Mouse (Mus musculus): ENCODE results near the gene Ccdc141. TPM values are rescaled to one million over a fixed set of nuclear protein-coding genes. Genes with fewer than 3 reads are reported as not detected.

Gene Ccdc141
- polyA plus RNA-seq, 1 experiment from 2014 or later: 31.9 TPM

GRCm38 (mm10) chr2:76983601-76984000 is 186.8 kb downstream of the Ccdc141 start:
- ATAC-seq: no peak
- H3K4me2 ChIP-seq (replicated peaks; ENCODE audit: low read depth, low read length): no peak overlapping the region
- H3K4me3 ChIP-seq (ENCODE audit: low read depth, low read length): no peak overlapping the region
- 25% methylated on average over 5 of the region's 5 CpGs for WGBS
- H3K9ac ChIP-seq (replicated peaks; ENCODE audit: low read depth): no peak overlapping the region
- H3K36me3 ChIP-seq (ENCODE audit: insufficient read depth, low read length): no peaks in the 10 kb centered on the region
- H3K27ac ChIP-seq (ENCODE audit: low read length): no peak overlapping the region
- TF ChIP-seq CTCF (IDR thresholded peaks at IDR 0.05) (no peak), EP300 (IDR thresholded peaks at IDR 0.05) (no peak)
- no peaks in the 10 kb centered on the region for H3K4me1 ChIP-seq (ENCODE audit: insufficient read depth, low read depth, low read length)
- H3K27me3 ChIP-seq (replicated peaks; ENCODE audit: insufficient read depth, low read length): no peaks in the 10 kb centered on the region
- DNase-seq (ENCODE audit: low spot score): no peak
- H3K9me3 ChIP-seq (ENCODE audit: low read length): no peaks in the 10 kb centered on the region

- TF ChIP-seq EP300 (IDR thresholded peaks at IDR 0.05) (no peak), CTCF (IDR thresholded peaks at IDR 0.05) (no peak)
- Histone ChIP-seq H3K4me3 (ENCODE audit: low read depth, low read length) (no peak within 1 kb of the TSS), H3K9ac (replicated peaks; ENCODE audit: low read depth) (no peak within 1 kb of the TSS), H3K9me3 (ENCODE audit: low read length) (no peaks in the 10 kb centered on the region), H3K27ac (ENCODE audit: low read length) (no peak within 1 kb of the TSS), H3K36me3 (ENCODE audit: insufficient read depth, low read length) (no peaks in the 10 kb centered on the region), H3K4me1 (ENCODE audit: insufficient read depth, low read depth, low read length) (no peaks in the 10 kb centered on the region), H3K27me3 (replicated peaks; ENCODE audit: insufficient read depth, low read length) (no peaks in the 10 kb centered on the region), H3K4me2 (replicated peaks; ENCODE audit: low read depth, low read length) (no peak within 1 kb of the TSS)
- ATAC-seq: no peak
- DNase-seq (ENCODE audit: low spot score): no peak
- 74% methylated on average over 18 of the region's 18 CpGs for WGBS
Observed at GRCm38 (mm10) chr2:76982391-76983145, 187.9 kb downstream of the Ccdc141 start, which contains the start of gene Ttn. Gene Ttn, minus strand, starts transcription at chr2:76982547.

GRCm38 (mm10) chr2:76981717-76982116 is 188.7 kb downstream of the Ccdc141 start:
- H3K27ac ChIP-seq (ENCODE audit: low read length): no peak overlapping the region
- no peak for DNase-seq (ENCODE audit: low spot score)
- no peak for ATAC-seq
- 56% methylated on average over 5 of the region's 5 CpGs for WGBS
- H3K4me2 ChIP-seq (replicated peaks; ENCODE audit: low read depth, low read length): no peak overlapping the region
- no peaks in the 10 kb centered on the region for H3K4me1 ChIP-seq (ENCODE audit: insufficient read depth, low read depth, low read length)
- no peak overlapping the region for H3K9ac ChIP-seq (replicated peaks; ENCODE audit: low read depth)
- TF ChIP-seq CTCF (IDR thresholded peaks at IDR 0.05) (no peak), EP300 (IDR thresholded peaks at IDR 0.05) (no peak)
- no peaks in the 10 kb centered on the region for H3K36me3 ChIP-seq (ENCODE audit: insufficient read depth, low read length)
- no peak overlapping the region for H3K4me3 ChIP-seq (ENCODE audit: low read depth, low read length)
- H3K27me3 ChIP-seq (replicated peaks; ENCODE audit: insufficient read depth, low read length): no peaks in the 10 kb centered on the region
- H3K9me3 ChIP-seq (ENCODE audit: low read length): no peaks in the 10 kb centered on the region

GRCm38 (mm10) chr2:76980146-76980545 is 190.3 kb downstream of the Ccdc141 start:
- Histone ChIP-seq H3K36me3 (ENCODE audit: insufficient read depth, low read length) (no peaks in the 10 kb centered on the region), H3K27ac (ENCODE audit: low read length) (no peak overlapping the region), H3K9me3 (ENCODE audit: low read length) (no peaks in the 10 kb centered on the region), H3K9ac (replicated peaks; ENCODE audit: low read depth) (no peak overlapping the region), H3K4me2 (replicated peaks; ENCODE audit: low read depth, low read length) (no peak overlapping the region), H3K4me1 (ENCODE audit: insufficient read depth, low read depth, low read length) (no peaks in the 10 kb centered on the region), H3K27me3 (replicated peaks; ENCODE audit: insufficient read depth, low read length) (no peaks in the 10 kb centered on the region), H3K4me3 (ENCODE audit: low read depth, low read length) (no peak overlapping the region)
- DNase-seq (ENCODE audit: low spot score): peak; percentile 76
- TF ChIP-seq EP300 (IDR thresholded peaks at IDR 0.05) (no peak), CTCF (IDR thresholded peaks at IDR 0.05) (peak; percentile 83)
- WGBS: 43% methylated on average over 9 of the region's 9 CpGs
- ATAC-seq: peak; percentile 46; the same call in 1 of the 2 replicates

GRCm38 (mm10) chr2:76977650-76978049 is 192.8 kb downstream of the Ccdc141 start:
- H3K9me3 ChIP-seq (ENCODE audit: low read length): no peaks in the 10 kb centered on the region
- no peaks in the 10 kb centered on the region for H3K36me3 ChIP-seq (ENCODE audit: insufficient read depth, low read length)
- no peaks in the 10 kb centered on the region for H3K4me1 ChIP-seq (ENCODE audit: insufficient read depth, low read depth, low read length)
- WGBS: 66% methylated on average over 6 of the region's 6 CpGs
- no peak overlapping the region for H3K27ac ChIP-seq (ENCODE audit: low read length)
- ATAC-seq (no peak), DNase-seq (ENCODE audit: low spot score) (no peak)
- TF ChIP-seq EP300 (IDR thresholded peaks at IDR 0.05): no peak
- TF ChIP-seq CTCF (IDR thresholded peaks at IDR 0.05): no peak
- no peaks in the 10 kb centered on the region for H3K27me3 ChIP-seq (replicated peaks; ENCODE audit: insufficient read depth, low read length)
- no peak overlapping the region for H3K4me2 ChIP-seq (replicated peaks; ENCODE audit: low read depth, low read length)
- no peak overlapping the region for H3K4me3 ChIP-seq (ENCODE audit: low read depth, low read length)
- H3K9ac ChIP-seq (replicated peaks; ENCODE audit: low read depth): no peak overlapping the region

GRCm38 (mm10) chr2:76972051-76972450 is 198.4 kb downstream of the Ccdc141 start:
- DNase-seq (ENCODE audit: low spot score) (no peak), ATAC-seq (no peak)
- no peak overlapping the region for H3K4me3 ChIP-seq (ENCODE audit: low read depth, low read length)
- no peaks in the 10 kb centered on the region for H3K27me3 ChIP-seq (replicated peaks; ENCODE audit: insufficient read depth, low read length)
- no peak for TF ChIP-seq CTCF (IDR thresholded peaks at IDR 0.05)
- no peak for TF ChIP-seq EP300 (IDR thresholded peaks at IDR 0.05)
- no peak overlapping the region for H3K9ac ChIP-seq (replicated peaks; ENCODE audit: low read depth)
- H3K27ac ChIP-seq (ENCODE audit: low read length): no peak overlapping the region
- no peaks in the 10 kb centered on the region for H3K4me1 ChIP-seq (ENCODE audit: insufficient read depth, low read depth, low read length)
- no peaks in the 10 kb centered on the region for H3K36me3 ChIP-seq (ENCODE audit: insufficient read depth, low read length)
- H3K4me2 ChIP-seq (replicated peaks; ENCODE audit: low read depth, low read length): no peak overlapping the region
- no peaks in the 10 kb centered on the region for H3K9me3 ChIP-seq (ENCODE audit: low read length)
- WGBS: 60% methylated on average over 4 of the region's 4 CpGs
